Mouse (Mus musculus): ENCODE measurements at regions not wholly inside any gene's neighbourhood (a gene's known extent, or its start where the extent isn't known, plus 50 kb on each side); places are given as distances from the start of the nearest gene placed in this dataset.
A peak's percentile ranks its signal among the peaks of the same experiment; 100 is the strongest.
"Not testable (repeated sequence)": the region's sequence is repeated elsewhere in the genome, so short reads cannot be mapped to it uniquely, and the experiment has no call there.

- DNase-seq, result no peak
Observed at GRCm38 (mm10) chr10:72298824-72299551, 355.7 kb upstream of the Zwint start.

GRCm38 (mm10) chr10:72309045-72309444 lies 345.6 kb upstream of the Zwint start:
- not testable (repeated sequence) for DNase-seq

- DNase-seq, result no peak
Observed at GRCm38 (mm10) chr10:72318308-72318707, 336.3 kb upstream of the Zwint start.

GRCm38 (mm10) chr10:72320307-72320706 lies 334.3 kb upstream of the Zwint start:
- DNase-seq, result no peak

- DNase-seq, result no peak
Observed at GRCm38 (mm10) chr10:72326624-72327023, 328.0 kb upstream of the Zwint start.

GRCm38 (mm10) chr10:72347253-72347652 lies 307.4 kb upstream of the Zwint start:
- no peak for DNase-seq

- DNase-seq, result no peak
Observed at GRCm38 (mm10) chr10:72347949-72348663, 306.5 kb upstream of the Zwint start.

- no peak for DNase-seq
Observed at GRCm38 (mm10) chr10:72352810-72353209, 301.8 kb upstream of the Zwint start.

GRCm38 (mm10) chr10:72353515-72353914 lies 301.1 kb upstream of the Zwint start:
- DNase-seq, result no peak

- DNase-seq, result no peak
Observed at GRCm38 (mm10) chr10:72383351-72383750, 271.3 kb upstream of the Zwint start.

- no peak for DNase-seq
Observed at GRCm38 (mm10) chr10:72384826-72385225, 269.8 kb upstream of the Zwint start.

GRCm38 (mm10) chr10:72391397-72391796 lies 263.2 kb upstream of the Zwint start:
- DNase-seq, result peak; percentile 26

GRCm38 (mm10) chr10:72393279-72394041 lies 261.2 kb upstream of the Zwint start:
- DNase-seq, result no peak

- DNase-seq, result no peak
Observed at GRCm38 (mm10) chr10:72394367-72394766, 260.3 kb upstream of the Zwint start.

GRCm38 (mm10) chr10:72403290-72403689 lies 251.4 kb upstream of the Zwint start:
- no peak for DNase-seq

- DNase-seq, result no peak
Observed at GRCm38 (mm10) chr10:72410305-72410704, 244.3 kb upstream of the Zwint start.

GRCm38 (mm10) chr10:72411670-72412069 lies 243.0 kb upstream of the Zwint start:
- no peak for DNase-seq

GRCm38 (mm10) chr10:72454629-72455028 lies 200.0 kb upstream of the Zwint start:
- DNase-seq, result no peak

- DNase-seq, result no peak
Observed at GRCm38 (mm10) chr10:72484315-72484714, 170.3 kb upstream of the Zwint start.

- DNase-seq, result no peak
Observed at GRCm38 (mm10) chr10:72532431-72532830, 122.2 kb upstream of the Zwint start.

- DNase-seq, result no peak
Observed at GRCm38 (mm10) chr10:72533427-72533826, 121.2 kb upstream of the Zwint start.

- DNase-seq, result no peak
Observed at GRCm38 (mm10) chr10:72533859-72534258, 120.8 kb upstream of the Zwint start.

GRCm38 (mm10) chr10:72549564-72549963 lies 105.1 kb upstream of the Zwint start:
- DNase-seq, result no peak

GRCm38 (mm10) chr10:72551561-72551960 lies 103.1 kb upstream of the Zwint start:
- no peak for DNase-seq
